Mouse (Mus musculus) right cerebral cortex, postnatal 14 days (tissue): ENCODE measurements at regions not wholly inside any gene's neighbourhood (a gene's known extent, or its start where the extent isn't known, plus 50 kb on each side); places are given as distances from the start of the nearest gene placed in this dataset.

Source experiments
- DNase-seq: peaks from one replicate; pipeline ENCODE4 v3.0.0; 2022

DNA sequence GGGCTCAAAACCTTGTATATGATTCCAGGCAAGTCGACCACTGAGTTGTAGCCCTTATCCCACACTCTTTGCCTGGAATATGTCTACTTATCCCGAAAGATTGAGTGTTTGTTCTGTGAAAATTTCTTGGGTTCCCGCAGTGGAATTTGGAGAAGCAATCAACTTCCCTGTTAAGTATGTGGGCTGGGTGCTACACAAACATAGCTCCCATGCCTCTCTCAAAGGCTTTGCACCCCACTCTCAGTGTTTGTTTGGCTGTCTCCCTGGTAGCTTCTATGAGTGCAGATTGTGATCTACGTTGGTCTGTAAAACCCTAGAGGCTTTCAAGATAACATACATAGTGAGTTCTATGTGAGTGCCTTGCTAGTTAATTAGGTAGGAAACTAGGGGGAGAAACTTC, 1184.2 kb downstream of the 4930447A16Rik start:
- no peak for DNase-seq
